Mouse (Mus musculus) forebrain, postnatal 0 days (tissue): ENCODE results near the gene Cda. TPM values are rescaled to one million over a fixed set of nuclear protein-coding genes. Genes with fewer than 3 reads are reported as not detected.

ENCODE experiments used
- ATAC-seq: fragments of 200-750 bp; cut with Nextera tagmentation; 2 replicates; pipeline ENCODE4 v1.8.0; 2017; ENCODE audit warnings: mild to moderate bottlenecking, moderate library complexity
- DNase-seq: peaks from one replicate; pipeline ENCODE4 v3.0.0-alpha.2; 2015
- H3K27ac ChIP-seq: fragments of 300-500 bp; sonication (generic); 2 replicates; pipeline ENCODE4 v1.5.1; 2014; ENCODE audit warnings: low read depth, mild to moderate bottlenecking, antibody characterized with exemption, low read length, moderate library complexity, mixed read lengths
- H3K27me3 ChIP-seq: fragments of 300-500 bp; sonication (generic); 2 replicates; pipeline ENCODE4 v1.6.1; 2014; ENCODE audit warnings: mild to moderate bottlenecking, low read length, mixed read lengths; ENCODE audit not compliant: insufficient read depth
- H3K36me3 ChIP-seq: fragments of 300-500 bp; sonication (generic); 2 replicates; pipeline ENCODE4 v1.6.1; 2014; ENCODE audit warnings: mild to moderate bottlenecking, moderate library complexity; ENCODE audit not compliant: insufficient read depth
- H3K4me1 ChIP-seq: fragments of 300-500 bp; sonication (generic); 2 replicates; pipeline ENCODE4 v1.6.1; 2014; ENCODE audit warnings: antibody characterized with exemption; ENCODE audit not compliant: insufficient read depth
- H3K4me2 ChIP-seq: fragments of 300-500 bp; sonication (generic); 2 replicates; pipeline ENCODE4 v1.6.1; 2014; ENCODE audit warnings: low read depth, mild to moderate bottlenecking, moderate library complexity
- H3K4me3 ChIP-seq: fragments of 300-500 bp; sonication (generic); 2 replicates; pipeline ENCODE4 v1.5.1; 2014; ENCODE audit warnings: low read depth, low read length, mixed read lengths
- H3K9ac ChIP-seq: fragments of 300-500 bp; sonication (generic); 2 replicates; pipeline ENCODE4 v1.6.1; 2014; ENCODE audit warnings: mild to moderate bottlenecking
- H3K9me3 ChIP-seq: fragments of 300-500 bp; sonication (generic); 2 replicates; pipeline ENCODE4 v1.6.1; 2016; ENCODE audit warnings: low read length
- CTCF ChIP-seq: sonication (generic); IDR thresholded peaks from 2 replicates; pipeline ENCODE4 v1.5.1; 2016; ENCODE audit warnings: antibody characterized with exemption, control low read depth, low read depth
- WGBS: fragments of 180-500 bp; shearing (Covaris S2); extraction: QIAGEN DNeasy Blood & Tissue Kit; methylation state at CpG from one replicate; pipeline ENCODE4 v1.1.7; 2014; 5-methylcytosine and 5-hydroxymethylcytosine counted together
- polyA plus RNA-seq: library from polyadenylated mRNA; unstranded; fragments of >200 nt; fragmentation: Nextera tagmentation; extraction: Ambion mirVana; gene quantifications from 2 replicates; pipeline ENCODE4 v1.2.1, GENCODE M21; 2015
- total RNA-seq: library from RNA; depleted of rRNA; stranded (reverse); fragments of >200 nt; gene quantifications from 2 replicates; pipeline ENCODE4 v1.2.3, GENCODE M21; 2014

The Cda gene
- total and polyA plus RNA-seq, 2 experiments from 2014 or later: 3.6 to 4.9 TPM

DNA sequence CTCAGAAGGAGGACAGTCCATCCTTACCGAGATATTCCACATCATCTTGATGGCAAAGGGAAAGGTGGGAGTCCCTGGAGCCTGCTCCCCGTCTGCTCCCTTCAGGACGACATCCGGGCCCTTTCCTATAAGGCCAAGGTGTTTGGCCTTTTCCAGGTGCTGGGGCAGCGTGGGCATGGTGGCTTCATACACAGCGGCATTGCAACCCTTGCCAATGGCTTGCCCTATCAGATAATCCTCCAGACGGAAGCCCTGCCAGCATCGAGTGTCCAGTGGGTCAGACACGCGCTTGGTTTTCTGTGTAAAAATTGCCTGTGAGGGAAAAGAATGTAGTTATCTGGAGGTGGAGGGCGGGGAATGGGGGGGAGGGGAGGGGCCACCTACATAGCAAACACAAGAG is 47.1 kb downstream of the Cda start:
- no peak overlapping the region for H3K27ac ChIP-seq
- no peak for TF ChIP-seq CTCF
- no peak for DNase-seq
- H3K9ac ChIP-seq: no peak overlapping the region
- no peaks in the 10 kb centered on the region for H3K9me3 ChIP-seq
- no peak overlapping the region for H3K4me2 ChIP-seq
- H3K4me1 ChIP-seq: 0 out of 2 replicates have a peak, but pooled peaks cover 12% of the 10 kb centered on the region
- H3K4me3 ChIP-seq: no peak overlapping the region
- 78% methylated on average over 11 of the region's 11 CpGs for WGBS
- H3K27me3 ChIP-seq: no peaks in the 10 kb centered on the region
- no peak for ATAC-seq
- H3K36me3 ChIP-seq: peaks cover 17% of the 10 kb centered on the region; the same call in 1 of the 2 replicates

DNA sequence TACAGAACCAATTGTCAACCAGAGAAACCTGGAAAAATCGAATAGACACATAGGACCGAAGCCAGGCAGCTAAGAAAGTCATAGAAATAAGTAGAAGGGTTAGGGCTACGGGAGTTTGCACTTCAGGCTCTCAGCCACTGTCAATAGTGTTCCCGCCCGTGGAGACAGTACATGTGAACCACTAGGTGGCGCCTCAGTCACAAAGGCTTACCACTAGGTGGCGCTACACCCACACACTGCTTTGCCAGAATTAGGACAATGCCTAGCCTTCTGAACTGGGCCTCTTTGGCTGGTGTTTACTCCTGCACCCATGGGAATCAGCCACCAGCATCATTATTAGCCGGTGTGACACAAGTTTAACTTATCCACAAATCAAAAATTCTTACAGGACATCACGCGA is 48.3 kb downstream of the Cda start:
- H3K27ac ChIP-seq: no peak overlapping the region
- peak; percentile 100 for TF ChIP-seq CTCF
- DNase-seq (peak; percentile 91), ATAC-seq (peak; percentile 57)
- no peaks in the 10 kb centered on the region for H3K27me3 ChIP-seq
- H3K4me2 ChIP-seq: no peak overlapping the region
- H3K36me3 ChIP-seq: peaks cover 27% of the 10 kb centered on the region
- no peak overlapping the region for H3K9ac ChIP-seq
- H3K4me3 ChIP-seq: no peak overlapping the region
- 0 out of 2 replicates have a peak, but pooled peaks cover 12% of the 10 kb centered on the region for H3K4me1 ChIP-seq
- WGBS: 35% methylated on average over 10 of the region's 10 CpGs
- H3K9me3 ChIP-seq: no peaks in the 10 kb centered on the region

DNA sequence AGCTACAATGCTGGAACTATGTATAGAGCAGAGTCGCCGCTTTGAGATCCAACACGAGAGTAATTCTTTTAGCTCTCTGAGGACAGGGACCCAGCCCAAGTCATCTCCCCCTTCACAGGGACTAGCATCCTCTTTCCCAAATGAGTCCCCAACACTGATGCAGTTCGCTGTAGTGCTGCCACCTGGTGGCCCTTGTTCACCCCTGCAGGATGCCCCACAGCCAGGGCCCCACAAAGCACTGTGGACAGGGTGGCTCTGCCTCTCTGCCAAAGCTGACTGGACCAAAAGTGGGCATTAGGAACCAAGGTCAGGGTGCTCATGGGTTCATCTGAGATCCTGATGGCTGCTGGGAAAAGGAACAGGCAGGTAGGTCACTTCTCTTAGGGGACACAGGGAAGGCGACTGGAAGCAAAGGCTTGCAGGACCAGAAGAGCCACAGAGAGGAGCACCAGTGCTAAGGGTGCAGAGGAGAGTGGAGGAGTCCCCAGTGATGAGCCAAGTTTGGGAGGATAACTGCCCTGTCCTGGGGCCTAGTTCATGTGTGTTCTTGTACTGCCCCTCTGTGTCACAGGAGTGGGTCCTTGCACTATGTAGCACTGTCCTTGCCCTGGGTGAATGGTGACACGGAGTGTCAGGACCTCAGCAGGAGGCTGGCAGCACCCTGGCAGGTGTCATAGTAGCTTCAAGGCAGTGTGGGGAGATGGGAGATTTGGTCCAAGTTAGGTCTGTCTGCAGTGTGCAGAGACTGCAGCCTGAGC is 49.1 kb downstream of the Cda start:
- Histone ChIP-seq H3K9ac (no peak overlapping the region), H3K4me2 (no peak overlapping the region), H3K4me1 (0 out of 2 replicates have a peak, but pooled peaks cover 7% of the 10 kb centered on the region), H3K36me3 (peaks cover 35% of the 10 kb centered on the region), H3K9me3 (no peaks in the 10 kb centered on the region), H3K4me3 (no peak overlapping the region), H3K27ac (no peak overlapping the region), H3K27me3 (no peaks in the 10 kb centered on the region)
- ATAC-seq (peak; percentile 63), DNase-seq (peak; percentile 74)
- WGBS: 51% methylated on average over 6 of the region's 6 CpGs
- TF ChIP-seq CTCF: peak; percentile 88

DNA sequence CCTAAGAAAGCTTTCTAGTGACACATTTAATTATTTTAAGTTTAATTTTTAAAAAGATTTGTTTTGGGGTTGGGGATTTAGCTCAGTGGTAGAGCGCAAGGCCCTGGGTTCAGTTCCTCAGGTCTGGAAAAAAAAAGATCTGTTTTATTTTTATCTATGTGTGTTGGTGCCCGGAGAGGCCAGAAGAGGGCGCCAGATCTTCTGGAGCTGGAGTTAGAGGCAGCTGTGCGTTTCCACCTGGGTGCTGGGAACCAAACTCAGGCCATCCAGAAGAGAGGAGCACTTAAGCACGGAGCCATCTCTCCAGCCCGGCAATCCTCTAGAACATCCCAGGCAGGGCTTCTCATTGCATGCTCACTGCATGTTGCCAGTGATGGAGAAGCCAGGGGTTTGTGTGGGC is 51.4 kb downstream of the Cda start:
- Histone ChIP-seq H3K4me1 (no peaks in the 10 kb centered on the region), H3K27me3 (no peaks in the 10 kb centered on the region), H3K27ac (no peak overlapping the region), H3K9me3 (no peaks in the 10 kb centered on the region), H3K36me3 (peaks cover 58% of the 10 kb centered on the region), H3K4me2 (no peak overlapping the region), H3K4me3 (no peak overlapping the region), H3K9ac (no peak overlapping the region)
- no peak for ATAC-seq
- DNase-seq: no peak
- TF ChIP-seq CTCF: peak; percentile 21; the same call in 1 of the 2 replicates
- WGBS: 86% methylated on average over 6 of the region's 6 CpGs

DNA sequence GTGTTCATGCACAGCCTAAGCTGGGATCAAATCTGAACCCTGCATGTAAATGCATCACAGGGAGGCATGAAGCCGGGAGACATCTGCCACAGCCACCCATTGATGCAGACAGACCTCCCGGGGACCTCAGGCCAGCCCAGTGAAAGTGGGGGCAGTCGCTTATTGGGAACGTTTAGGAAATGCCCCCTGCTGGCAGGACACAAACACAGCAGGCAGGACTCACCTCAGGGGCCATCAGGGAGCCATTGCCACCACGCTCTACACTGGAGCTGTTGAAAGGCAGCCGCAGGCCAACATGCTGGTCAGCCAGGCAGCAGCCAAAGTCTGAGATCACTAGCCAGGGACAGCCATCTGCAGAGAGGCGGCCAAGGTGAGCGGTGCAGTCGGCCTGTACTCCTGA is 52.0 kb downstream of the Cda start:
- H3K9ac ChIP-seq: no peak overlapping the region
- 71% methylated on average over 9 of the region's 9 CpGs for WGBS
- no peak overlapping the region for H3K27ac ChIP-seq
- no peaks in the 10 kb centered on the region for H3K4me1 ChIP-seq
- H3K4me3 ChIP-seq: no peak overlapping the region
- ATAC-seq (no peak), DNase-seq (no peak)
- peaks cover 63% of the 10 kb centered on the region for H3K36me3 ChIP-seq
- no peak overlapping the region for H3K4me2 ChIP-seq
- H3K27me3 ChIP-seq: no peaks in the 10 kb centered on the region
- no peaks in the 10 kb centered on the region for H3K9me3 ChIP-seq
- peak; percentile 61 for TF ChIP-seq CTCF

DNA sequence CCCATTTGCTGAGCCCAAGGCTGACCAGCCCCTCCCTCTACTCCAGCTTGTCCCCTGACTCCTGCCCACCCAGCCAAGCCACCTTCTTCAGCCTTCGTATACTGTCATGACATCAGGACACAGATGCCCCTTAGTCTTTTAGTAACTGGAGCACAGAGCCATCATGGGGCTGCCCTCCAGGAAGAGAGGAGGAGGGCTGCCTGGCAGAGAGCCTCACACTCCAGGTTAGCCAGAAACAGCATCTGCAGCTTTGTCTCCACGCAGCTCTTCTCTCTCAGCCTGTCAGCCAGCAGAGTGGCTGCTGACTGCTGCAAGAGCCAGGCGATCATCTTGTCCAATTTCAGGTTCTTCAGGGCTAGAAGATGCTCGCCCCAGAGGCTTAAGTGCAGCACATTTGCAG is 54.0 kb downstream of the Cda start:
- Histone ChIP-seq H3K4me1 (no peaks in the 10 kb centered on the region), H3K27me3 (no peaks in the 10 kb centered on the region), H3K36me3 (peaks cover 78% of the 10 kb centered on the region), H3K4me3 (no peak overlapping the region), H3K9ac (no peak overlapping the region), H3K9me3 (no peaks in the 10 kb centered on the region), H3K27ac (no peak overlapping the region), H3K4me2 (no peak overlapping the region)
- 88% methylated on average over 4 of the region's 4 CpGs for WGBS
- no peak for ATAC-seq
- TF ChIP-seq CTCF: no peak
- no peak for DNase-seq

DNA sequence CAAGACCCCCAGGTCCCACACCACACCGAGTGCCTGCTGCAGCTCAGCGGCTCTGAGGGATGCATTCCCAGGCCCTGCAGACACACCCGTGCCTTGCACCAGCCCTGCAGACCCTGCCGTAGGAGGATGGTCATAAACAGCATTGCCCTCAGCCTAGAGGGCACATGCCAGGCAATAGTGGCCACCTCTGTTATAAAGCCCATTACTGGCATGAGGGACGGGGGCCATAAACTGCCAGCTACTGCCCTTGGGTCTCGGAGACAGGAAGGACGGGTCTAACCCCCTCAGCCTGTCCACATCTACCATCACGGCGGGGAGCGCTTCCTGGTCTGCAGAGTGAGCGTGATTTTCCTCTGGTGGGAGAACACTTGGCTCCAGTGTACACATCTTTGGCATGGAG is 54.8 kb downstream of the Cda start:
- no peak for ATAC-seq
- TF ChIP-seq CTCF: no peak
- Histone ChIP-seq H3K9me3 (no peaks in the 10 kb centered on the region), H3K4me1 (no peaks in the 10 kb centered on the region), H3K9ac (no peak overlapping the region), H3K36me3 (peaks cover 80% of the 10 kb centered on the region), H3K4me3 (no peak overlapping the region), H3K27ac (no peak overlapping the region), H3K4me2 (no peak overlapping the region), H3K27me3 (no peaks in the 10 kb centered on the region)
- 90% methylated on average over 11 of the region's 11 CpGs for WGBS
- no peak for DNase-seq
